In genomic region chr11:81041671-81042070, GRCm38 (mm10) we compare ENCODE assay signal across 25 mouse cellular contexts.
"Had no signal": no experiment of that assay in that cellular context is flagged by ENCODE, and none has a peak within 500 bp of the region (broad histone marks: within the 10 kb centered on the region; RNA-seq: fewer than 3 reads in every experiment).

No protein-coding gene starts in this region.

- H3K36me3 ChIP-seq: heart, embryonic 10.5 days; heart, embryonic 12.5 days; hindbrain, embryonic 10.5 days; hindbrain, embryonic 12.5 days; intestine, embryonic 15.5 days; kidney, embryonic 15.5 days; limb, embryonic 10.5 days; limb, embryonic 12.5 days; liver, embryonic 13.5 days; liver, embryonic 15.5 days had no signal

- H3K9me3 ChIP-seq: heart, embryonic 10.5 days; heart, embryonic 12.5 days; hindbrain, embryonic 10.5 days; hindbrain, embryonic 12.5 days; intestine, embryonic 15.5 days; kidney, embryonic 15.5 days; limb, embryonic 10.5 days; limb, embryonic 12.5 days; liver, embryonic 13.5 days; liver, embryonic 15.5 days had no signal

- H3K4me1 ChIP-seq: heart, embryonic 10.5 days; heart, embryonic 12.5 days; intestine, embryonic 15.5 days; limb, embryonic 12.5 days; liver, embryonic 13.5 days; liver, embryonic 15.5 days had no signal

- H3K9ac ChIP-seq: heart, embryonic 12.5 days; hindbrain, embryonic 12.5 days; hindbrain, embryonic 14.5 days; intestine, embryonic 15.5 days; kidney, embryonic 15.5 days; limb, embryonic 12.5 days; liver, embryonic 13.5 days; liver, embryonic 15.5 days had no signal

- H3K4me3 ChIP-seq: gastrocnemius, adult 2 months; heart, embryonic 10.5 days; heart, embryonic 12.5 days; hindbrain, embryonic 10.5 days; hindbrain, embryonic 12.5 days; intestine, embryonic 15.5 days; kidney, embryonic 15.5 days; layer of hippocampus, adult 2 months; left cerebral cortex, adult 2 months; limb, embryonic 10.5 days; limb, embryonic 12.5 days; liver, embryonic 13.5 days; liver, embryonic 15.5 days had no signal

- H3K27ac ChIP-seq: gastrocnemius, adult 2 months; heart, embryonic 10.5 days; hindbrain, embryonic 10.5 days; hindbrain, embryonic 12.5 days; hindbrain, embryonic 14.5 days; intestine, embryonic 15.5 days; kidney, embryonic 15.5 days; layer of hippocampus, adult 2 months; left cerebral cortex, adult 2 months; limb, embryonic 10.5 days; limb, embryonic 12.5 days; liver, embryonic 13.5 days; liver, embryonic 15.5 days had no signal

- DNase-seq: gastrocnemius, adult 2 months; gastrocnemius, postnatal 10 days; gastrocnemius, postnatal 25 days; heart, adult 18-20 months; heart, postnatal 10 days; heart, postnatal 4 days; kidney, adult 2 months; kidney, adult 9 months; kidney, postnatal 10 days; kidney, postnatal 25 days; kidney, postnatal 4 days; liver; liver, embryonic 13.5 days had no signal
